Mouse (Mus musculus) right cerebral cortex, adult 18-20 months (tissue): ENCODE measurements around the gene Ephb2.

Source experiments
- DNase-seq: peaks from one replicate; pipeline ENCODE4 v3.0.0; 2022; ENCODE audit warnings: mixed read lengths

The Ephb2 gene

DNA sequence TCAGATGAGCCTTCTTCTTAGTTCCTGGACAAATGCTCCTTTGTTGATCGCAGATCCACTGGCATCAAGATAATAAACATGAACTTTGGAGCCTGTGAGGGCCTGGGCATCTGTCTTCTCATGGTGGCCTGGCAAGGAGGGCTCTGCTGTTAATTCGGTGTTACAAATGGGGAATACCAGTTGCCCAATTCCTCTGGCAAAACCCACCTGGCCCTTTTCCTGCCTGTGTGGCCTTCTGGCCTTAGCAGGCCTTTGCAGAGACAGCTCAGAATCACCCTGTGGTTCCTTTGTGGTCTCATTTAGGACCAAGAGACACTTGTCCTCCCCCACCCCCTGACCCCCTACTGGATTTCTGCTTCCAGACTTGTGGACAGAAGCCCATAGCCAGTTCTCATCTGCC lies 106.2 kb downstream of the Ephb2 start:
- no peak for DNase-seq

DNA sequence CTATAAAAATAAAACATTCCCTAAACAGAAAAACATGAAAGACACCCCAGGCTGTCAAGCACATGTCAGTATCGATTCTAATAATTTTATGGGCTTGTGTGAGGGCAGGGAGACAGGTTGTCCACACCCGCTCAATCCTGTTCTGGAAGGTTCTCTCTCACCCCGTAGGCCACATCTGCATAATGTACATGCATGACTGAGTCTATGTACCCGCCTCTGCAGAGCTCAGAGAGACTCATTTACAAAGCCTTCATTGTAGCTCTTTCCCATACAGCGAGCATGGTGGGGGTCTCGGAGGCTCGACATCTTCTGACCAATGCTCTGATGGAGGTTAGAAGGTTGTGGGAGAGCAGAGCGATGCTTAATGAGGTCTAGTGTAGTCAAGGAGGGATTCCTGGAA lies 108.8 kb downstream of the Ephb2 start:
- DNase-seq = no peak

- DNase-seq = no peak
These were observed 111.1 kb downstream of the Ephb2 start for GRCm38 (mm10) chr4:136724731-136725130.

GRCm38 (mm10) chr4:136722361-136723082 lies 113.3 kb downstream of the Ephb2 start:
- no peak for DNase-seq

GRCm38 (mm10) chr4:136721937-136722336 lies 113.9 kb downstream of the Ephb2 start:
- DNase-seq = no peak

- no peak for DNase-seq
These were observed 115.8 kb downstream of the Ephb2 start for GRCm38 (mm10) chr4:136720025-136720424.

DNA sequence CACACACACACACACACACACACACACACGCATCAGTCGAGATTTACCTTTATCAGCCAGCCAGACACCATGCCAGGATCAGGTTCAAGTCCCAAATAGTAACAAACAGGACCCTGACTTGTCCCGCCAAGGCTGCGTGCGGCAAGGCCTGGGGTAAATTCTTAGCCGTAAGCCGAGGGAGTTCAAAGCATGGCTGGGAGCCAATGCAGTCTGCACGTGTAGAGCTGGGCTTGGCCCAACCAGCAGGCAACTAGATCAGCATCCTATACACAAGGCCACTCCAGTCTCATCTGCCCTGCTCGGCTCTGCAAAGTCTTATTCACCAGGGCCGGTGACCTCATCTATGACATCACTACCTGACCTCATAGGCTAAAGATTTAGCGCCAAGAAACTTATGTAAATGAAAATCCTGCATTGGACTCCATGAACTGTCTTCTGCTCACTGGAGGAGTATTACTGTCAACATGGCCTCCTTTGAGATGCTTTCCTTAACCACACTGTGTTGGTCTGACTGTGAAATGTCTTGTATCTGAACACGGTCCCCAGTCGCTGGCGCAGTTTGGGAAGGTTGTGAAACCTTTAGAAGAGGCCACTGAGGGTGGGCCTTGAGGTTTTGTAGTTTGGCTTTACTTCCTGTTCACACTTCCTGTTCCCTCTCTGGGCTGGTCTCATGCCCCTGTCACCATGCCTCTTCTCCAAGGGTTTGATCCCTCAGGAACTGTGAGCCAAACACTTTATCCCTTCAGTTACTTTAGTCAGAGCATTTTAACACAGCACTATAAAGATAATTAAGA lies 117.4 kb downstream of the Ephb2 start:
- no peak for DNase-seq

DNA sequence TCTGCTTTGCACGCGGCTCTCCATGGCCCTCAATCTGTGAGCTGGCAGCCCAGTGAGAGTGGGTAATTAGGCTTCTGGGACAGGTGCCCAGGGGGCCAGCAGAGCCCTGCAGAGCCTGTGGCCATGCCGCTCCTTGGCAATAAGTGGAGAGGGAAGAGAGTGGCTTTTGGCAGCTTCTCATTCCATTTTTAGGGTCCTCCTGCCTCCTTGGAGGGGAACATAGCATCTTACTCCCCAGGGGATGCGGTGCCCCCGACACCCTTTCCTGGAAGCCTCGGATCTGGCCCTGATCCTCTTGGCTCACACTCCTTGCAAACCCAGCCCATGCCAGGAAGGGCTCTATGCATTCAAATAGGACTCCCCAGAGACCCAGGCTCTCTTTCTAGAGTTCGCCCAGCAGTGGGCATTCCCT lies 119.2 kb downstream of the Ephb2 start:
- DNase-seq = peak; percentile 31

GRCm38 (mm10) chr4:136714530-136714929 lies 121.3 kb downstream of the Ephb2 start:
- DNase-seq = no peak

DNA sequence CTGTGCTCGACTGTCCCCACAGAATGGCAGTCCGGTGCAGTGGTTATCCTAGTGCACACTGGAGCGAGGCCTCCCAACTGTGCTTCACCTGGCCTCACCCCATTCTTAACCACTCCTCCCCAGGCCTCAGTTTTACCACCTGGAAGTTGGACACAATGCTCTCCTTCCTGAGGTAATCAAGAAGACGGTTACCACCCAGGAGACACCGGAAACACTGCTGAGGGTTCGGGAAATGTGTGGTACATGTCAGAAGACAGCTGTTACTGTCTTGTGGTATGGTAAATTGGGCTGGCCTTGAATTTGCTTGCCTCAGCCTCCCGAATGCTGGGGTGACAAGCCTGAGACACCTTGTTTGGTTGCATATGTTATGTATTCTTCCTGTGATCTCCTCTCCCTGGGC lies 121.9 kb downstream of the Ephb2 start:
- no peak for DNase-seq

DNA sequence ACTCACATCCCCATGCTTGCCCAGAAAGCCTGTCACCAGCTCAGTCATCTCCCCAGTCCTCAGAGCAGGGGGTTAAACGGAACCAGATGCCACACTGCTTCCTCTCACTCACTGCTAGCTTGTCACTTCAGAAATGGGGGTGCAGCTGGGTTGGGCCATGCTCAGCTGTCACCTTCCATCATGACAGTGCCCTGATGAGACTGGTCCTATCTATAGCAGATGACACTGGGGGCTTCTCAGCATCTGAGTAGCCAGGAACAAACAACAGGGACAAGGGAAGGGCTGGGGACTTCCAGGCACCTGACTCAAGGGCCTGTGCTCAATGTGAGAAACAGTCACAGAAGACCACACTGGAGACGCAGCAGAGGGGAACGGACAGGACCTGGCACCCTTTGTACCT lies 122.4 kb downstream of the Ephb2 start:
- no peak for DNase-seq

GRCm38 (mm10) chr4:136711985-136712768 lies 123.6 kb downstream of the Ephb2 start:
- no peak for DNase-seq

- DNase-seq = no peak
These were observed 125.4 kb downstream of the Ephb2 start for GRCm38 (mm10) chr4:136710345-136710744.

GRCm38 (mm10) chr4:136708956-136709355 lies 126.8 kb downstream of the Ephb2 start:
- DNase-seq = no peak

GRCm38 (mm10) chr4:136706696-136707095 lies 129.1 kb downstream of the Ephb2 start:
- no peak for DNase-seq

DNA sequence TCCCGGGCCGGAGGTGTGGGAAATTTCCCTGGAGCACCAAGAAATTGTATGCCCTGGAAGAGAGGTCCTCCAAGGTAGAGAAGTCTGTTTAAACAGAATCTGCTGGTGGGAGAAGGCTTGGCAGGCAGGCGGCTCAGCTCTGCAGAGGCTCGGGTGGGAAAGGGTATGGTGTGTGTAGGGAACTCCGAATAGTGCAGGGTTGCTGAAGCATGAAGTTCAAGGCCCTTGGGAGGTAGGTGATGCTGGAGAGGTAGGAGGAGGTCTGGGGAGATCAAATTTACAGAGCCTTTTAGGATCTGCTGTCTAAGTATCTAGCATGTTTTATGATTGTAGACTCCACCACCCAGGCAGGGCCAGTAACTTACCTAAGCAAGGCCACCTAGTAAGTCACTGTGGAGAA lies 130.7 kb downstream of the Ephb2 start:
- no peak for DNase-seq

DNA sequence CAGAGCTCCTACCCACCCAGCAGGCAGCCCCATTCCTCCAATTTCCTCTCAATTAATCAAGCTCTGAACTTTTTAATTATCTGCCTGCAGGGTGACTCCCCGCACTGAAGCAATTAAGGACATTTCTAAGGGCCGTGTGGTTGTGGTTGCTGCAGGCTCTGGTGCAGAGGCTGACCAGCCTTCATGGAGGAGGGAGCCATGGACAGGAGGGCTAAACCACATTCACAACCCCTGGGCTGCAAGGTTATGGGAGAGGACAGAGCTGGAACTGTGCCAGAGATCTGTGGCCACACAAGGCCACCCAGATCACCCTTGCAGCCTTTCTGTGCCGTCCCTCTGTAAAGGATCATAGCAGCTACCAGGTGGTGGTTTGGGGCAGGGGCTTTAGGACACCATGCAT lies 131.2 kb downstream of the Ephb2 start:
- no peak for DNase-seq

GRCm38 (mm10) chr4:136703351-136703750 lies 132.4 kb downstream of the Ephb2 start:
- DNase-seq = no peak

DNA sequence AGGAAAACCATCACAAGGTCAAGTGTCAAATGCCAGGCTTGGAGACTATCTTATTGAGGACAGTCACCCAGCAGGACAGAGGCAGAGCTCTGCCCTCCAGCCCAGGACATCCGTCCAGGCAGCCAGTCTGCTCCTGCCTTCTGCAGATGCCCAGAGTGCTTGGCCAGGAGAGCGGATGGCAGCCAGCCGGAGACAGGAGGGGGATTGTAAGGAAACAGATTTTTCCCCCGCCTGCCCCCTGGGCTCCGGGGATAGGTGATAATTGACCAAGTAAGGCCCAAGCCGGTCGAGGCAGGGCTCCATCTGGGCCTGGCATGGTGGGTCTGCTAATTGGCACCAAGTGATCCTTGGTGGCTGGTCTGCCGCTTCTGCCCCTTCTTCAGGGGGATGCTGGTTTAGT lies 133.3 kb downstream of the Ephb2 start:
- DNase-seq = no peak

DNA sequence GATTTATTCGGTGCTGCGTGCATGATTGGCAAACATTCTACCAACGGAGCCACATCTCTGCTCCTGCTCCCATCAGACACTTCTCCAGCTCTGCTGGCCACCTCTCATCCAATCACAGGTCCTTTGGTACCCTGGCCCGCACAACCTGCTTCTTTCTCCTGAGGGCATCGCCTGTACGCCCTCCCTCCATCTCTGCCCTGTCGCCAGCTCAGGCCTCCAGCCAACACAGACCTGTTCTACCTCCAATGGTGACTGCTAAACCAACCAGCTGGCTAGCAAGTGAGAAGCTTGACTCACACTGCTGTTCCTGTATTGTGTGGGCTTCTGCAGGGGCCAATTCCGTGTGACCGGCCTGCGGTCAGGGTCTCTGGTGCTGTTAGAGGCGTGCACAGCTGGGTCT lies 134.6 kb downstream of the Ephb2 start:
- DNase-seq = no peak

GRCm38 (mm10) chr4:136699084-136699450 lies 136.7 kb downstream of the Ephb2 start:
- peak; percentile 44 for DNase-seq

DNA sequence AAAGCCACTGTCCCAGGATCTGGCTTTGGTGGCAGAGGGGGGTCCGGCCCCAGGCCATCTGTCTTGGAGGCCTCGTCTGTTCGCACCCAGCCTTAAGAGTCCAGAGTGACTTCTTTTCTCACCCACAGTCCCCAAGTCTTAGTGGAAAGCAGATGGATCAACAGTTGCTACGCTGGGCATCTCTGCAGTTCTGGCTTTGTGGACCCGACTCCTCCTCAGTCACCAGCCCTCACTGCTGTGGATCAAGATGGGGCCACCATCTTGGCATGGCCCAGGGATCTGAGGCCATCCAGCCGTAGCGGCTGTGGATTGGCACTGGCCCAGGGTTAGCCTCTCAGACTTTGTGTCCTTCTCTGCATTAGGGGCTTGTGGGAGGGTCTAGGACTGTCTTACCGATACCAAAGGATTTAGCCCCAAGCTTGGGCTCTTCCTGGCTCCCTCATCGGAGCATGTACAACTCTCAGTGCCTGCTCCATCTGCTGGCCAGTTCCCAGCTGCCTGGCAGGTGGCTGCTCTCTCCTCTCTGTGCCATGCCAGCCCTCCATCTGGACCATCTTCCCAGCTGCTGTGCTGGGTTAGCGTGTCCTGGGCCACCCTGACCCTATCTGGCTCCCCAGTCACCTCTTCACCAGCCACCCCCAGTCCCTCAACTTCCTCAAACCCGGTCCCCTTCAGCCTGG lies 137.2 kb downstream of the Ephb2 start:
- DNase-seq = peak; percentile 19

GRCm38 (mm10) chr4:136697325-136697724 lies 138.5 kb downstream of the Ephb2 start:
- DNase-seq = no peak
